Mouse (Mus musculus) liver, embryonic 18 days (tissue): Measurements from ENCODE around the gene Adam1a. TPM values are rescaled to one million over a fixed set of nuclear protein-coding genes. Genes with fewer than 3 reads are reported as not detected.

Experiments
- polyA plus RNA-seq: library from polyadenylated mRNA; depleted of rRNA; stranded (reverse); fragments of >200 nt; gene quantifications from 2 replicates; pipeline ENCODE4 v1.2.3, GENCODE M21; 2012; rRNA removed

Gene Adam1a
- polyA plus RNA-seq, result 1.1 and 1.4 TPM in 2 replicates

GRCm38 (mm10) chr5:121544910-121545792 lies at the start of gene Adam1a, which contains the start of gene Gm42878:
Gene Adam1a, minus strand, starts transcription at chr5:121545482.
Gene Gm42878, minus strand, starts transcription at chr5:121545482.

DNA sequence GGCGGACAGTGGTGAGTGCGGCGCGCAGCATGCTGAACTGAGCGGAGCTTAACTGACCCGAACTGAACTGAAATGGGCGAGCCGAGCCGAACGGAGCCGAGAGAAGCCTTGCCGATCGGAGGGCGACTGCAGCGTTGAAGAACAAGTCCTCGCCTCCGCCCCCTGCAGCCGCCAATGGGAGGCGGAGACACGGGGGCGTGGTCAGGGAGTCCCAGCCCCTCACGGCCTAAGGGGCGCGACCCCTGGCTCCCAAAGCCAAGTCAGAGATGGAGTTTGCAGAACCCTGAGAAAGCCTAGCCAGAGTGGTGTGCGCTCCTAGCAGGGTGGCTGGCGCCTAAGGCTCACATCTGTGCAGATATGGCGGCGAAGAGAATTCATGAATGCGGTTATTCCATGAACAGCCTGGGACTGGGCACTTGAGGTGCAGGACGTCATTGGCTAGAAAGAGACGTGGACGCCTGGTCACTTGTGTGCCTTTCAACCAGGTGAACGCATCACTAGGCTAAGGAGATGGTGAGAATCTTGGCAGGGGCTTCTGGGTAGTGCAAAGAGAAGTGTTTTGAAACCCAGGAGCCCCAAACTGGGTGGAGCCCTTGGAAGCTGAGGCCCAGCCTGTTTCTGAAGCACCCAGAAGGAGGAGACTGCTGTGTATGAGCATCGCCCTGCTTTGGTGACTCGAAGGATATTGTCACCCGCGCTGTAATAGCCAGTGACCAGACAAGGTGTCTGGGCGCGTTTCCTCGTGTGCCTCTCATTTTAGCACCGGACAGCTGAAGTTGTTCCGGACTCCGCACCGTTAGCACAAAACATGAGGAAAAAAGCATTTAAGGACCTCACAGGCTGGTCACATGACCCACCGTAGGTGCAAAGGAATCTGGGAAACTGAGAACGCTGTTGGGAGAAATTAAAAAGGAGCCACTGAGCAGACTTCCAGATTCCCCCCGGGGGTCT lies 48.4 kb upstream of the Adam1a start, which contains the start of gene Aldh2:
Gene Aldh2, minus strand, starts transcription at position 374 of the 951 bp plus-strand sequence.

DNA sequence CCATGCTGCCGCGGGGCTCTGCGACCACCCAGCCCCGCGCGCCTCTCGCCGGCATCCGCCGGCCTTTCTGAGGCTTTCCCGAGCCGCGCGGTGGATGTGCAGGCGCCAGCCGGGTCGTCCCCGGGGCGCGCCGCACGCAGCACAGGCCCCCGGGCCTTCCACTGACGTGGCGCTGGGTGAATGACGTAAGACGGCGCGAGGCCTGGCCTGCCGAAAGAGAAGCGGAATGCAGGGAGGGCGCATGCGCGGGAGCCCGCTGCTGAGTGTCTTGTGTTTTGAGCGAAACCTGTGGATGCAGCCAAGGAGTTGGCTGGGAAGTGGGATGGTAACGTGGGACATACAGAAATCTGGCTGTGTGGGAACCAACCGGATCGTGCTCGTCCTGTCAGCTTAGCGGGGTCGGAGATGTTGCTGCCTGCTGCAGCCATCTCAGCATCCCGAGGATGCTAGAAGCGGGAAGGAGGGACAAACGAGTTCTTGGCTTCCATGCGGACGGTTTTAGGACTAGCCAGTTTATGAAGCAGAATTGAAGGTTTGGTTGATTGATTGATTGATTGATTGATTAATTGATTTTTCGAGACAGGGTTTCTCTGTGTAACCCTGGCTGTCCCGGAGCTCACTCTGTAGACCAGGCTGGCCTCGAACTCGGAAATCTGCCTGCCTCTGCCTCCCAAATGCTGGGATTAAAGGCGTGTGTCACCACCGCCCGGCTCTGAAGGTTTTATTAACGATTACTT lies 679 bp upstream of the Adam1a start, which contains the start of gene Mapkapk5:
Gene Mapkapk5, minus strand, starts transcription at position 113 of the 737 bp plus-strand sequence.

GRCm38 (mm10) chr5:121503231-121503630 lies 42.1 kb downstream of the Adam1a start, which contains the start of gene Adam1b:
Gene Adam1b, minus strand, starts transcription at chr5:121503435.

Other genes with a start within 250 kb of the Adam1a start
- 36.8 and 38.5 TPM in 2 replicates for gene Trafd1, start 159.8 kb downstream of the Adam1a start, polyA plus RNA-seq
- gene Naa25, start 147.5 kb downstream of the Adam1a start, polyA plus RNA-seq, result 7.0 and 7.6 TPM in 2 replicates
- gene Tmem116, start 93.6 kb downstream of the Adam1a start, polyA plus RNA-seq, result 0.93 and 0.95 TPM in 2 replicates
- 57.0 and 61.3 TPM in 2 replicates for gene Erp29, start 93.0 kb downstream of the Adam1a start, polyA plus RNA-seq
- 0.01 TPM in 1 of 2 replicates, not detected in the other for gene Adam1b, start 42.0 kb downstream of the Adam1a start, polyA plus RNA-seq
- gene Gm42878, start within 50 bp of the Adam1a start, polyA plus RNA-seq, result 0.03 and 0.04 TPM in 2 replicates
- gene Mapkapk5, start 423 bp upstream of the Adam1a start, polyA plus RNA-seq, result 34.5 and 39.0 TPM in 2 replicates
- gene Aldh2, start 48.3 kb upstream of the Adam1a start, polyA plus RNA-seq, result 424 and 534 TPM in 2 replicates
- gene Acad12, start 73.5 kb upstream of the Adam1a start, polyA plus RNA-seq, result 2.6 and 3.0 TPM in 2 replicates
- gene Acad10, start 115.0 kb upstream of the Adam1a start, polyA plus RNA-seq, result 4.6 and 4.7 TPM in 2 replicates
- gene Brap, start 115.1 kb upstream of the Adam1a start, polyA plus RNA-seq, result 16.7 and 18.9 TPM in 2 replicates
- 21.4 and 27.8 TPM in 2 replicates for gene Atxn2, start 165.9 kb upstream of the Adam1a start, polyA plus RNA-seq